Mouse (Mus musculus): Measurements from ENCODE around the gene Gm3417.
"Not testable (repeated sequence)": the region's sequence is repeated elsewhere in the genome, so short reads cannot be mapped to it uniquely, and the experiment has no call there.

GRCm38 (mm10) chr17:14961557-14962154 lies 16.9 kb downstream of the Gm3417 start:
- not testable (repeated sequence) for TF ChIP-seq CTCF (IDR thresholded peaks at IDR 0.05; ENCODE audit: low read depth); EP300 (optimal IDR thresholded peaks at IDR 0.05)

Data from stomach, postnatal 0 days (tissue).